Mouse (Mus musculus) natural killer cell, adult 2 months (primary cell): ENCODE results near the gene Xlr4b.
"Not testable (repeated sequence)": the region's sequence is repeated elsewhere in the genome, so short reads cannot be mapped to it uniquely, and the experiment has no call there.

Experiments used
- DNase-seq, 2 experiments: peaks; one replicate each; pipeline ENCODE4 v3.0.0; 2022; ENCODE audit warnings: low spot score in 2 of 2

The Xlr4b gene

GRCm38 (mm10) chrX:73213819-73214564, at the start of gene Xlr4b:
TSS of gene Xlr4b (plus strand) at chrX:73214333.
- peak; percentile 3 to 29 for DNase-seq

DNA sequence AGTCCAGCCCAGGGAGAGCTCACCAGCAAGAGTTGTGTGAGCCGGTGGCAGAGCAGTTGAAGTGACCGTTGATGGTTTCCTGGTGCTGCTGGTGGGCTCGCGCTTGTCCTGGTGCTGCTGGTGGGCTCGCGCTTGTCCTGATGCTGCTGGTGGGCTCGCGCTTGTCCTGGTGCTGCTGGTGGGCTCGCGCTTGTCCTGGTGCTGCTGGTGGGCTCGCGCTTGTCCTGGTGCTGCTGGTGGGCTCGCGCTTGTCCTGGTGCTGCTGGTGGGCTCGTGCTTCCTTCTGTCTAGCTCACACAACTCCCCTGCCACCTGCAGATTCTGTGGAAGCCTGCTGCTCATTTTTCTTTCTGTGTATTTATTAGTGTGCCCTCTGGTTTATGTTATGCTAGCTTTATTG, 37.2 kb upstream of the Xlr4b start, which contains the start of gene Spin2d:
TSS of gene Spin2d (minus strand) at position 101 of the 400 bp plus-strand sequence.
- not testable (repeated sequence) for DNase-seq

DNA sequence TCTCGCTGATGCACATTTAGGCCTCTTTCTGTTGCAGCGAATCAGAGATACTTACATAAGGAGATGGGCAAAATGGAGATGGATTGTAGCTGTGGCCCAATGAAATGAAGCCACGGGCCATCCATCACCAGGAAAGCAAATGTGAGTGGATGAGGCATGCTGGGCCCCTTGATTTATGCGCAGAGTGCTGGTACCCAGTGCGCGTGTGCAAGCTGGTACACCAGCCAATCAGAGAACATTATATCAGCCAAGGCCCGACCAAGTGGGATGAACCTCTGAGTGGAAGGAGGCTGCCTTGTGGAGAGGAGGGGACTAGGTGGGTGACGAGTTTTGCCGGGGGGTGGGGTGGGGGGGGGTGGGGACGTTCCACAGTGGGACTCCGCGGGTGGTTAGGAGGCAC, 22.2 kb upstream of the Xlr4b start, which contains the start of gene Xlr3b:
TSS of gene Xlr3b (plus strand) at position 274 of the 400 bp plus-strand sequence.
- peak in 1 of 2 experiments; percentile 15 for DNase-seq

- DNase-seq, result no peak
These were observed 11.2 kb downstream of the Xlr4b start for GRCm38 (mm10) chrX:73225365-73225764.

DNA sequence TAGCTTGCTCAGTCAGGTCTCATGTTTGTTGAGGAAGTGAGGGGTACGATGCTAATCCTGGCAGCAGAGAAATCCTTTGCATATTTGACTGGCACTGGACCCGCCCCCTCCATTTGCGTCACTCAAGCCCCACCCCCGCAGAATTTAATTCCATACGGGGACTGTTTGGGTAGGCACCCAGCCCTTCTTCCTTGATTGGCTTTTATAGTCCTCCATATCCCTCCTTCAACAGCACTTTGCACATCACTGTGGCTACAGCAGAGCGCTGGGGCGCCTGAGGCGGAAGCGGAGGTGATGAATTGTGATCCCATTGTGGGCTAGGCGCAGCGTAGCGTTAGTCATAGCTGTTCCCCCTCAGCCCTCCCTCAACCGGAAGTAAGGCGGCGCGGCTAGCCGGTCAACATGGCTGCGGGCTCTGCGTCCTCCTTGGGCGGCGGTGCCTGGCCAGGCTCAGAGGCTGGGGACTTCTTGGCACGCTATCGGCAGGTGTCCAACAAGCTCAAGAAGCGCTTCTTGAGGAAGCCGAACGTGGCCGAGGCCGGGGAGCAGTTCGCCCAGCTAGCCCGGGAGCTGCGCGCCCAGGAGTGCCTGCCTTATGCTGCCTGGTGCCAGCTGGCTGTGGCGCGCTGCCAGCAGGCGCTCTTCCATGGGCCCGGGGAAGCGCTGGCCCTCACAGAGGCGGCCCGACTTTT, 13.9 kb downstream of the Xlr4b start, which contains the start of gene F8a:
TSS of gene F8a (plus strand) at position 378 of the 692 bp plus-strand sequence.
- DNase-seq, result peak; percentile 85 to 86

DNA sequence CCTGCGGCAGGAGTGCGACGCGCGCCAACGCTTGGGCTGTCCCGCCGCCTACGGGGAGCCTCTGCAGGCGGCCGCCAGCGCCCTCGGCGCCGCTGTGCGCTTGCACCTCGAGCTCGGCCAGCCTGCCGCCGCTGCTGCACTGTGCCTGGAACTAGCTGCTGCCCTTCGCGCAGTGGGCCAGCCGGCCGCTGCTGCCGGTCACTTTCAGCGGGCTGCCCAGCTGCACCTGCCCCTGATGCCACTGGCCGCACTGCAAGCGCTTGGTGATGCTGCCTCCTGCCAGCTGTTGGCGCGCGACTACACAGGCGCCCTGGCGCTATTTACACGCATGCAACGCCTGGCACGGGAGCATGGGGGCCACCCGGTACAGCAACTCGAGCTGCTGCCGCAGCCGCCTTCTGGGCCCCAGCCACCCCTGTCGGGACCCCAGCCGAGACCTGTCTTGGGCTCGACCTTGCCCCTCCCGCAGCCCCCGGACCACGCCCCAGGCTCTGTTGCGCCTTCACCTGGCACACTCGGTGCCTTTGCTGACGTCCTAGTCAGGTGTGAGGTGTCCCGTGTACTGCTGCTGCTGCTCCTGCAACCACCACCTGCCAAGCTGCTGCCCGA, 14.6 kb downstream of the Xlr4b start:
- peak; percentile 41 to 62 for DNase-seq

GRCm38 (mm10) chrX:73229288-73229687, 15.2 kb downstream of the Xlr4b start:
- DNase-seq, result no peak

DNA sequence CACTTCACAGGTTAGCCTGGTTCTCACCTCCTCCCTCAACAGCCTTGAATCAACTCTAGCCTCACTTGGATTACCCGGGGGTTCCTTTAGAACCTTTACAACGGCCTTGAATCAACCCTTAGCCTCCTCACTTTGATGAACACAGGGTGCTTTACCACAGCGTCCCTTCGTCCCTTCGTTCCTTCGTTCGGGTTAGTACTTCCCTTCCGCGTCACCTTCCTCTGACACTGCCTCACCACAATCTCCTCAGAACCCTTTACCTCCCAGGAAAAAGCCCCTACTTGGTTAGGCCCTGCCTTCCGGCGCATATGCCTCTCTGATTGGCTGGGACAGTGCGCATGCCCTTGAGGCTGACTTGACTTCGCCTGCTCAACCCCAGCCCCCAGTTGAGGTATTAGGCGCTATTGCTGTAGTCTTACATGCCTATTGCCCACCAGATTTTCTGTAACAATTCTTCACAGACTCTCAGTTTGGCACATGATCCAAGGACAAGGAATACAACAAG, 28.7 kb downstream of the Xlr4b start, which contains the start of gene Xlr4c:
TSS of gene Xlr4c (minus strand) at position 310 of the 505 bp plus-strand sequence.
- DNase-seq, result peak; percentile 5 to 26

- DNase-seq, result not testable (repeated sequence)
These were observed 48.3 kb downstream of the Xlr4b start for GRCm38 (mm10) chrX:73262428-73262827.

- DNase-seq, result not testable (repeated sequence)
These were observed 51.1 kb downstream of the Xlr4b start, which contains the start of gene Xlr3c for GRCm38 (mm10) chrX:73265270-73265669. TSS of gene Xlr3c (minus strand) at chrX:73265390.
